ENCODE assay signal across 14 mouse cellular contexts in the genomic region with DNA sequence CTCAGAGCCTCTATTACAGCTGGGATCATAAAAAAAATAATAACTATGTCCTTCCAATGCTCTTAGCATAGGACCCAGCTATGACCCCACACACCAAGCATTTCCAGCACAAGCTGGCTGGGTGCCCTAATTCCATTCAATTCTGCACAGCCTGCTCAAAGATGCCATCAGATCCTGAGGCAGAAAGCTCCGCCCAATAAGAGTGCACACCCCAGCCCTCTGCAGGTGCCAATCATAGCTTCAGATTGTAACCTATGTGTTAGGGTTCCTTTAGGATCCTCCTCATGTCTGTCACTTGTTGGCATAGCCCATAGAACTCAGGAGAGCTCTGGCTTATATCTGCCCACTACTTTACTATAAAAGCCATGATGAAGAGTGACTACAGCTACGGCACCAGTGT.
"Had no signal": no experiment of that assay in that cellular context is flagged by ENCODE, and none has a peak within 500 bp of the region (broad histone marks: within the 10 kb centered on the region; RNA-seq: fewer than 3 reads in every experiment).

No protein-coding gene starts in this region.

- H3K4me1 ChIP-seq: limb, embryonic 10.5 days; midbrain, embryonic 15.5 days; neural tube, embryonic 12.5 days had no signal

- H3K27me3 ChIP-seq: kidney, embryonic 15.5 days; midbrain, embryonic 15.5 days; neural tube, embryonic 12.5 days; stomach, embryonic 15.5 days had no signal

- ATAC-seq: intestine, embryonic 16.5 days; midbrain, embryonic 15.5 days had no signal

- H3K9ac ChIP-seq: kidney, embryonic 15.5 days; midbrain, embryonic 15.5 days; neural tube, embryonic 12.5 days; stomach, embryonic 15.5 days had no signal

- DNase-seq: kidney, adult 2 months; kidney, postnatal 14 days; lung, adult 2 months; retina, postnatal 1 day had no signal

- H3K27ac ChIP-seq: kidney, embryonic 15.5 days; left cerebral cortex, adult 2 months; macrophage; midbrain, embryonic 15.5 days; neural tube, embryonic 12.5 days; stomach, embryonic 15.5 days had no signal

- H3K36me3 ChIP-seq: kidney, embryonic 15.5 days; limb, embryonic 10.5 days; midbrain, embryonic 15.5 days; neural tube, embryonic 12.5 days; stomach, embryonic 15.5 days had no signal

- H3K4me3 ChIP-seq: kidney, embryonic 15.5 days; left cerebral cortex, adult 2 months; limb, embryonic 10.5 days; megakaryocyte, embryonic 14.5 days; midbrain, embryonic 15.5 days; neural tube, embryonic 12.5 days; stomach, embryonic 15.5 days had no signal

- H3K9me3 ChIP-seq: kidney, embryonic 15.5 days; limb, embryonic 10.5 days; midbrain, embryonic 15.5 days; neural tube, embryonic 12.5 days; stomach, embryonic 15.5 days had no signal

- H3K4me2 ChIP-seq: kidney, embryonic 15.5 days; midbrain, embryonic 11.5 days; midbrain, embryonic 15.5 days; neural tube, embryonic 12.5 days; stomach, embryonic 15.5 days had no signal
